Mouse (Mus musculus) limb, embryonic 11.5 days (tissue): ENCODE measurements around the gene Adk. TPM values are rescaled to one million over a fixed set of nuclear protein-coding genes. Genes with fewer than 3 reads are reported as not detected.

Experiments
- ATAC-seq: fragments of 200-750 bp; cut with Nextera tagmentation; 2 replicates; pipeline ENCODE4 v1.8.0; 2017; ENCODE audit warnings: low read depth; ENCODE audit not compliant: insufficient number of reproducible peaks, low FRiP score, low TSS enrichment
- DNase-seq: peaks from one replicate; pipeline ENCODE4 v3.0.0-alpha.2; 2015; ENCODE audit warnings: low spot score
- H3K27ac ChIP-seq: fragments of 300-500 bp; sonication (generic); replicated peaks from 2 replicates; pipeline ENCODE4 v1.5.1; 2014; ENCODE audit warnings: low read depth, mild to moderate bottlenecking, low read length
- H3K27me3 ChIP-seq: fragments of 300-500 bp; sonication (generic); 2 replicates; pipeline ENCODE4 v1.6.1; 2014; ENCODE audit warnings: mild to moderate bottlenecking, low read length, mixed read lengths; ENCODE audit not compliant: control insufficient read depth, insufficient read depth
- H3K36me3 ChIP-seq: fragments of 300-500 bp; sonication (generic); 2 replicates; pipeline ENCODE4 v1.6.1; 2014; ENCODE audit warnings: mild to moderate bottlenecking, low read length, moderate library complexity, mixed read lengths; ENCODE audit not compliant: control insufficient read depth, insufficient read depth
- H3K4me1 ChIP-seq: fragments of 300-500 bp; sonication (generic); 2 replicates; pipeline ENCODE4 v1.6.1; 2014; ENCODE audit warnings: low read length, mixed read lengths; ENCODE audit not compliant: control insufficient read depth, insufficient read depth
- H3K4me2 ChIP-seq: fragments of 300-500 bp; sonication (generic); 2 replicates; pipeline ENCODE4 v1.6.1; 2014; ENCODE audit warnings: low read depth, mild to moderate bottlenecking, moderate library complexity; ENCODE audit not compliant: severe bottlenecking
- H3K4me3 ChIP-seq: fragments of 300-500 bp; sonication (generic); 2 replicates; pipeline ENCODE4 v1.5.1; 2014; ENCODE audit warnings: low read depth, low read length
- H3K9ac ChIP-seq: fragments of 300-500 bp; sonication (generic); 2 replicates; pipeline ENCODE4 v1.6.1; 2014; ENCODE audit warnings: mild to moderate bottlenecking, low read length
- H3K9me3 ChIP-seq: fragments of 300-500 bp; sonication (generic); 2 replicates; pipeline ENCODE4 v1.6.1; 2016; ENCODE audit warnings: low read length; ENCODE audit not compliant: control insufficient read depth
- WGBS: fragments of 180-500 bp; shearing (Covaris S2); extraction: QIAGEN DNeasy Blood & Tissue Kit; methylation state at CpG from one replicate; pipeline ENCODE4 v1.1.7; 2014; 5-methylcytosine and 5-hydroxymethylcytosine counted together
- polyA plus RNA-seq: library from polyadenylated mRNA; unstranded; fragments of >200 nt; fragmentation: Nextera tagmentation; extraction: Ambion mirVana; gene quantifications from 2 replicates; pipeline ENCODE4 v1.2.1, GENCODE M21; 2014

Gene Adk
- polyA plus RNA-seq, 1 experiment from 2014 or later: 149 TPM

DNA sequence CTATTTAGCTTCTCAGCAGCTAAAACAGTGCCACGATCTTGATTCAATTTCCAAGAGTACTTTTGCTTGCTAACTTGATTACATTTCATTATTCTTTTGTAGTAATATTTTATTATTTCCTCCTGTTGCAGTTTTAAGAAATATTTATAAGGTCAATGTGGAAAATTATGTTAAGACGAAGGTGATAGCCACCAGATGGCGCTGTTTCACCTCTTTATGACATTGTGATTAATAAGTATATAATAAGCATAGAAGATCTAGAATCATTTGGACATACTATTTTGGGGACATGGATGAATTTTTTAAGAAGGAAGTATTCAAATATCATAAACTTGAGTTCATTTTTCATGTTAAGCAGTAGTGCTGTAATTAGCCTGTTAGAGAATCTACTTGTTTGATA is 68.1 kb downstream of the Adk start:
- Histone ChIP-seq H3K9me3 (no peaks in the 10 kb centered on the region), H3K9ac (no peak overlapping the region), H3K36me3 (no peaks in the 10 kb centered on the region; the same call in 1 of the 2 replicates), H3K4me3 (no peak overlapping the region), H3K27ac (no peak overlapping the region), H3K27me3 (no peaks in the 10 kb centered on the region), H3K4me1 (no peaks in the 10 kb centered on the region), H3K4me2 (no peak overlapping the region)
- ATAC-seq (no peak), DNase-seq (peak; percentile 60)
- 54% methylated on average over 3 of the region's 3 CpGs for WGBS

DNA sequence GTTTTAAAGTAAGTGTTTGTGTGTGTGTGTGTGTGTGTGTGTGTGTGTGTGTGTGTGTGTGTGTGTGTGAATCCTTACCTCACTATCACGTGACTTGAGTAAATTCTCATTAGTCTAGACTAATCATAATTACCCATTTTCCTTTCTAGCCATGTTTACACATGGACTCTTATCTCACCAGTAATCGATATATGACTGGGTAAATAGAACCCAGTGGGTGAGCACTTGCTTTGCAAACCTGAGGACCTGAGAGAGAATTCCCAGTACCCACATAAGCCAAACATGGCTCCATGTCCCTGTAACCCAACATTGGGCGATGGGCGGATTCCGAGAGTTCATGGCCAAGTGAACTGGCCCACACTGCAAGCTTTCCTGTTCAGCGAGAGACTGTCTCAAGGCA is 74.8 kb downstream of the Adk start:
- H3K9me3 ChIP-seq: no peaks in the 10 kb centered on the region
- ATAC-seq (no peak), DNase-seq (no peak)
- H3K4me1 ChIP-seq: no peaks in the 10 kb centered on the region
- H3K27ac ChIP-seq: no peak overlapping the region
- no peaks in the 10 kb centered on the region; the same call in 1 of the 2 replicates for H3K36me3 ChIP-seq
- H3K9ac ChIP-seq: no peak overlapping the region
- 95% methylated on average over 6 of the region's 6 CpGs for WGBS
- H3K27me3 ChIP-seq: no peaks in the 10 kb centered on the region
- H3K4me3 ChIP-seq: no peak overlapping the region
- H3K4me2 ChIP-seq: no peak overlapping the region

DNA sequence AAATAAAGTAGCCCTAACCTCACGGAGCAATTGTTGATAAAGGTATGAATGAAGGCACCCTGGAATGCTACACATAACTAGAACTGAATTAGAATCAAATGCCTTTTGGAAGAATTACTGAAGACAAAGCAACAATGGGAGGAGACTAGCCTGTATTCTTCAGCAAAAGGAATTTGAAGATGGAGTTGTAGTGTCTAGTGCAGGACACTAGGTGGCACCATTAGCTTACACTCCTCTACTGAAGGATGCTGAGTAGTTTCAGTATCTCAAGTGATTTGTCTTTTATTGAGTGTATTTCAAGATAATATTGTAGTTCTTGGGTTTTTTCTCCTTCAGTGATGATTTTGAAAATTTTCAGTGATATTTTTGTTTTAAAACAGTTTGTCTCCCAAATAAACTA is 84.5 kb downstream of the Adk start:
- Histone ChIP-seq H3K27me3 (no peaks in the 10 kb centered on the region), H3K4me1 (no peaks in the 10 kb centered on the region), H3K4me3 (no peak overlapping the region), H3K27ac (no peak overlapping the region), H3K4me2 (no peak overlapping the region), H3K9me3 (no peaks in the 10 kb centered on the region), H3K9ac (no peak overlapping the region), H3K36me3 (no peaks in the 10 kb centered on the region)
- DNase-seq (peak; percentile 67), ATAC-seq (no peak)
- 53% methylated on average over 1 of the region's 1 CpGs for WGBS

DNA sequence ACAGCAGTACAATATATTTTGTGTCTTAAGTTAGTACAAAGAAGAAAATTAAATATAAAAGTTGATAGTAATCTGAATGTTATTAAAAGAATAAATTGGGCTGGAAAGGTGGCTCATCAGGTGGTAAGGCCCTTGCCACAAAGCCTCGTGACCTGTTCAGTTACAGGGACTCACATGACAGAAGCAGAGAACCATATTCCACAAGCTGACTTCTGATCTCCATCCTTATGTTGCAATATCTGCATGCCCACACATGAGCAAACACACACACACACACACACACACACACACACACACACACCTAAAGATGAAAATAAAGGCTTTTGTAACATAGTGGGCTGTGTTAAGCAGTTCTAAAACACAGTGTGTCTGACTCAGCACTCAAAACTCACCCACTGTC is 90.2 kb downstream of the Adk start:
- Histone ChIP-seq H3K4me3 (no peak overlapping the region), H3K27ac (no peak overlapping the region), H3K36me3 (no peaks in the 10 kb centered on the region), H3K4me1 (no peaks in the 10 kb centered on the region), H3K9me3 (no peaks in the 10 kb centered on the region), H3K4me2 (no peak overlapping the region), H3K27me3 (no peaks in the 10 kb centered on the region), H3K9ac (no peak overlapping the region)
- DNase-seq (no peak), ATAC-seq (no peak)
- 81% methylated on average over 1 of the region's 1 CpGs for WGBS

DNA sequence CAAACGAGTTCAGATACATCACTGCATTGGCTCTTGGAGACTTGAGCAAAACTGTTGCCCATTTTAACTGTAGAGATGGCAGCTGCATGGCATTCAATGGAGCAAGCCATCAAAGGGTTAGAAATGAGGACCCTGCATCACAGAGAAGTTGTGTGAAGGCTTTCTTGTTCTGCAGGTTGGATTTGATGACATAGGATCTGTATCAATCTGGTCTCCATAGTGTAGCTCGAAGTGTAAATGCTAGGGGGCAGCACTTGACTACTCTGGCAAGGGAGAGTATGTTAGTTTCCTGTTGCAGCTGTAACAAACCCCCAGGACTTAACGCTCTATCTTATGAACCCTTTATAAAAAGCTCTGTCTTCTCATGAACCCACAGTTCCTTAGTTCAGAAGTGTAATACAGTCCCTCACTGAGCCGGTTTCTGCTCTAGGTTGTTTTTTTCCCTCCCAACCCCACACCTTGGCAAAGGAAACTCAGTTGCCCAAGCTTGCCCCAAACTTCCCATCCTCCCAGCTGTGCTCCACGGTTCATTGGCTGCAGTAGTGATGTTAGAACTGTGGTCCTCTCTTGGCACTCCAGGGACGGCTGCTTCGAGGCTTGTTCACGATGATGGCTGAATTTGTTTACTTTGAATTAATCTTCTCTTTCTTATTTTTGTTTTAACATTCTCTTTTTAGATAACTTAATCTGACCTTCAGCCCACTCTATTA is 91.2 kb downstream of the Adk start:
- DNase-seq (peak; percentile 61), ATAC-seq (no peak)
- no peaks in the 10 kb centered on the region for H3K4me1 ChIP-seq
- H3K4me2 ChIP-seq: no peak overlapping the region
- H3K9ac ChIP-seq: no peak overlapping the region
- 70% methylated on average over 8 of the region's 8 CpGs for WGBS
- no peaks in the 10 kb centered on the region for H3K9me3 ChIP-seq
- no peak overlapping the region for H3K4me3 ChIP-seq
- no peaks in the 10 kb centered on the region for H3K27me3 ChIP-seq
- no peak overlapping the region for H3K27ac ChIP-seq
- no peaks in the 10 kb centered on the region for H3K36me3 ChIP-seq

DNA sequence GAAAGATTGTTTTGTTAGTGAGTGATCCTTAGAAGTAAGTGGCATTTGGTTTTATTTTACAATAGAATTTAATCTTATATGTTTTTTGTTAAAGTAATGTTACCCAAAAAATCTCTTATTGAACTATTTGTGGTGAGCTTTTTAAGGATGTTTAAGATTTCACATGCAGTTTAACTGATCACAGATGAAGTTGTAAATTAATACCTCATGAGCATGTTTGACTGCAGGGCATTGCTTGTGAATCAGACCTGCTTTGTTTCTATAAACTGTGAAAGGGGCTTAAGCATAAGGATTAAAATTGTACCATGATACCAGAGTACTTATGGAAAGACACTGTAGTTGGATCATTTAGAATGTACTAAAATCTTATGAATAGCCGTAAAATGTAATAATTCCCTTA is 94.8 kb downstream of the Adk start:
- H3K27ac ChIP-seq: no peak overlapping the region
- H3K9me3 ChIP-seq: no peaks in the 10 kb centered on the region
- no peaks in the 10 kb centered on the region for H3K36me3 ChIP-seq
- ATAC-seq (no peak), DNase-seq (no peak)
- H3K27me3 ChIP-seq: no peaks in the 10 kb centered on the region
- no peaks in the 10 kb centered on the region; the same call in 1 of the 2 replicates for H3K4me1 ChIP-seq
- H3K9ac ChIP-seq: no peak overlapping the region
- no peak overlapping the region for H3K4me3 ChIP-seq
- no peak overlapping the region for H3K4me2 ChIP-seq
- 79% methylated on average over 1 of the region's 1 CpGs for WGBS

DNA sequence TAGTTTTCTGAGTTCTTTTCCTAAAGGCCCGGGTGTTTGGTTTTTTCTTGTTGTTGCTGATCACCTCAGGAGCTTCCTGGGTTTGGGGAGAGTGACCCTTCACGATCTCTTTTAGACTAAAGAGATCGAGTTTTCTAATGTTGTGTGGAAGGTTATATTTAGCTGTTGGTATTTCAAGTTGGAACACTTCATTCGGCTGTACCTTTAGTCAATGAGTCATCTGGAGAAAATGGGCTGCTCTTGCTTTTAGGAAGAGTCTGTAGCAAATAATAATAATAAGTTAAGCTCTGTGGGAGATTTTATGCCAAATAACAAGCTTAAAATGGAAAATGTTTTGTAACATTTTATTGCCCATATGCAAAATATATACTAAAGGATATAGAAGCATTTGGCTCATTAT is 97.9 kb downstream of the Adk start:
- Histone ChIP-seq H3K4me1 (no peaks in the 10 kb centered on the region; the same call in 1 of the 2 replicates), H3K27ac (no peak overlapping the region), H3K4me2 (no peak overlapping the region), H3K4me3 (no peak overlapping the region), H3K36me3 (no peaks in the 10 kb centered on the region), H3K27me3 (no peaks in the 10 kb centered on the region), H3K9me3 (no peaks in the 10 kb centered on the region), H3K9ac (no peak overlapping the region)
- 79% methylated on average over 4 of the region's 4 CpGs for WGBS
- no peak for DNase-seq
- ATAC-seq: no peak

DNA sequence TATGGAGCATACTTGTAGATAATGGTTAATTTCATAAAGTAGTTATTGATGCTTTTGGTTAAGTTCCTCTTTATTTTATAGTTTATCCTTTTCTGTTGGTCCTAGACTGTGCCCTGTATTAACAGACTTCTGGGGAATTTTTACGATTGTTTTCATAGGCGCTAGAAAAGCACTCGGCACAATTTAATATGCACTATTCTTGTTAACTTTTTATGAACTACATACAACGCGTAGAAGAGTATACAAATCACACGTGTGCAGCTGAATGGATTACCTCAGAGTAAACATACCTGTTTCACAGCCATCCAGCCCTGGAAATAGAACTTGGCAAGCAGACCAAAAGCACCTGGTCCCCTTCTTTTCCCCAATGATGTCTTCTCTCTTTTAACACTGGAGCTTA is 99.7 kb downstream of the Adk start:
- ATAC-seq: no peak

DNA sequence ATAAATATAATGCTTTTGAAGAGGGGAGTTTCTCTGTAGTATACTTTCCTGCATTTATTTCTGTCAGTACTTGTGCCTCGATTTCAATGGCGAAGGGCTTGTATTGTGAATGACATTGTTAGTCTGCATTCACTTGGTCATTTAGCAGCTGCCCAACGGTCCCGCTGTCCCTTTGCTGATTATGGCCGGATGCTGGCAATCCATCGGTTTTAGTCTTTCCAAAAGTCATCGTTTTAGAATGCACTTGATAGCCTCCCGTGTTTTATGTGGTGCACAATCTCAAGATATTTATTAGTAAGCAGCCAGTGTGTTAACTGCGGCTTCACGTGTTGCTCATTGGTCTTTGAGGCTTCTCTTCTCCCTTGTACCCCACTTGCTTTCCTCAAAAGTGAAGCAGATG is 113.3 kb downstream of the Adk start:
- Histone ChIP-seq H3K4me1 (0 out of 2 replicates have a peak, but pooled peaks cover 2% of the 10 kb centered on the region), H3K27ac (no peak overlapping the region), H3K36me3 (no peaks in the 10 kb centered on the region), H3K9me3 (no peaks in the 10 kb centered on the region), H3K4me2 (no peak overlapping the region), H3K9ac (no peak overlapping the region), H3K27me3 (no peaks in the 10 kb centered on the region), H3K4me3 (no peak overlapping the region)
- ATAC-seq: no peak
- DNase-seq: no peak
- WGBS: 91% methylated on average over 10 of the region's 10 CpGs

More for the DNA sequence above, 99.7 kb downstream of the Adk start:
- H3K4me2 ChIP-seq: no peak overlapping the region
- no peak overlapping the region for H3K9ac ChIP-seq
- H3K27ac ChIP-seq: no peak overlapping the region
- H3K4me3 ChIP-seq: no peak overlapping the region
- H3K9me3 ChIP-seq: no peaks in the 10 kb centered on the region
- no peaks in the 10 kb centered on the region for H3K27me3 ChIP-seq
- H3K36me3 ChIP-seq: no peaks in the 10 kb centered on the region
- DNase-seq: no peak
- WGBS: 67% methylated on average over 6 of the region's 6 CpGs
- no peaks in the 10 kb centered on the region; the same call in 1 of the 2 replicates for H3K4me1 ChIP-seq
